Mouse (Mus musculus): Measurements from ENCODE around the gene Sox30.
A peak's percentile ranks its signal among the peaks of the same experiment; 100 is the strongest.

The Sox30 gene

GRCm38 (mm10) chr11:46021850-46022249 is 41.7 kb downstream of the Sox30 start:
- peak; percentile 36 for DNase-seq

- DNase-seq, result peak; percentile 50
Measured at GRCm38 (mm10) chr11:46022983-46023382, 42.9 kb downstream of the Sox30 start.

GRCm38 (mm10) chr11:46025962-46026392 is 45.9 kb downstream of the Sox30 start:
- DNase-seq, result peak; percentile 93

GRCm38 (mm10) chr11:46027952-46028814 is 48.1 kb downstream of the Sox30 start:
- no peak for DNase-seq

- peak; percentile 23 for DNase-seq
Measured at GRCm38 (mm10) chr11:46029485-46029884, 49.4 kb downstream of the Sox30 start.

- no peak for DNase-seq
Measured at GRCm38 (mm10) chr11:46030026-46030425, 49.9 kb downstream of the Sox30 start.

- peak; percentile 62 for DNase-seq
Measured at GRCm38 (mm10) chr11:46031470-46031869, 51.4 kb downstream of the Sox30 start.

GRCm38 (mm10) chr11:46032956-46033355 is 52.8 kb downstream of the Sox30 start:
- peak; percentile 51 for DNase-seq

GRCm38 (mm10) chr11:46036374-46036773 is 56.3 kb downstream of the Sox30 start:
- DNase-seq, result peak; percentile 72

- peak; percentile 90 for DNase-seq
Measured at GRCm38 (mm10) chr11:46038901-46039300, 58.8 kb downstream of the Sox30 start.

GRCm38 (mm10) chr11:46039335-46039734 is 59.2 kb downstream of the Sox30 start:
- peak; percentile 96 for DNase-seq

- peak; percentile 87 for DNase-seq
Measured at GRCm38 (mm10) chr11:46040841-46041556, 60.9 kb downstream of the Sox30 start.

- peak; percentile 66 for DNase-seq
Measured at GRCm38 (mm10) chr11:46041607-46042267, 61.6 kb downstream of the Sox30 start.

GRCm38 (mm10) chr11:46044781-46045180 is 64.7 kb downstream of the Sox30 start:
- peak; percentile 61 for DNase-seq

- DNase-seq, result peak; percentile 60
Measured at GRCm38 (mm10) chr11:46047264-46047663, 67.2 kb downstream of the Sox30 start.

GRCm38 (mm10) chr11:46052105-46052659 is 72.1 kb downstream of the Sox30 start, which contains the start of gene Gm12166:
Gm12166 (minus strand) TSS chr11:46052321.
- peak; percentile 94 for DNase-seq

GRCm38 (mm10) chr11:46053457-46053856 is 73.3 kb downstream of the Sox30 start:
- DNase-seq, result peak; percentile 54

- DNase-seq, result peak; percentile 87
Measured at GRCm38 (mm10) chr11:46054311-46054710, 74.2 kb downstream of the Sox30 start.

GRCm38 (mm10) chr11:46054911-46055895 is 75.1 kb downstream of the Sox30 start:
- peak; percentile 88 for DNase-seq

GRCm38 (mm10) chr11:46055896-46056769 is 76.0 kb downstream of the Sox30 start, which contains the start of gene Adam19:
Adam19 (plus strand) TSS chr11:46055992.
- peak; percentile 99 for DNase-seq
